Mouse (Mus musculus) ES-Bruce4 (cell line): ENCODE measurements at regions not wholly inside any gene's neighbourhood (a gene's known extent, or its start where the extent isn't known, plus 50 kb on each side); places are given as distances from the start of the nearest gene placed in this dataset.

Experiments
- CTCF ChIP-seq: IDR thresholded peaks from one replicate; pipeline ENCODE4 v1.8.1; 2011; ENCODE audit warnings: low read depth, low read length
- EP300 ChIP-seq: IDR thresholded peaks from 2 replicates; pipeline ENCODE4 v1.6.1; 2011; ENCODE audit warnings: low read depth, low read length; ENCODE audit not compliant: insufficient read depth
- POLR2A ChIP-seq: IDR thresholded peaks from one replicate; pipeline ENCODE4 v1.8.1; 2011; ENCODE audit warnings: low read length; ENCODE audit not compliant: insufficient read depth

DNA sequence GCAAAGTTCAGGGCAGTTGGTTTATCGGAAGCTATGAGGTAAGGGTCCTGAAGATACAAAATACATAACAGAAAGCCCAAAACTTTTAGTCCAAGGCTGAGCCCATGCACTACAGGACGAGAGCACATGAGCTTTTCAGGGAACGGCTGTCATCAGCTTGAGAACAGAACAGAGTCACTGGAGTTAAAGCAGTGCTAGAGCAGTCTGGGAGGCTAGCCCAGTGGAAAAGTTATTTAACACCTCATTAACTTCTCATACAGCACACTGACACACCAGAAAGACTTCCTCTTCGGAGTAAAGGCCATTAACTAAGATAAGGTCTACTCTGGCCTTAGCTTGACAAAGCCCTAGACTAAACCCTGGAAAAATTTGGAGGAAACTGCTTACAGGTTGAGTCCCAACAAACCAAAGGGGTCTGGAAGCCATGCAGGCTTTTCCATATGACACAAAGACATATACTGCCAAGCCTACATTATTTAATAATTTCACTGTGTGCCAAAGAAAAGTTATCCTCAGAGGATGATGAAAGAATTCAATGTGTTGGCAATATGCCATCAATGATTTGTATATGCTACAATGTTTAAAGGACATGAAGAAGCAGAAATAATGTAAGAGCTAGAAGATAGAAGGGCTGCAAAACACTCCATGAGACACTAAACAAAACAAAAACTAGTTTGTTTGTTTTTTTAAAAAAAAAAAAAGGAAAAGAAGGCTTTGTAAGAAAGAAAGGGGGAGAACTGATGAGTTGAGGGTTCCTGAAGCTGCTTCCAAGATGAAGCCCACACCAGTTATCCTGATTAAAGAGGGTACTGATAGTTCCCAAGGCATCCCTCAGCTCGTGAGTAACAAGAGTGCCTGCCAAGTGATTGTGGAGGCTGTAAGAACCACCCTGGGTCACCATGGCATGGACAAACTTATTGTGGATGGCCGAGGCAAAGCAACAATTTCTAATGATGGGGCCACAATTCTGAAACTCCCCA, 232.3 kb upstream of the Rack1 start:
- TF ChIP-seq POLR2A (no peak), CTCF (no peak), EP300 (no peak)
